ENCODE assay signal across 9 mouse cellular contexts in genomic region chr8:25367806-25368549, GRCm38 (mm10).
A peak's percentile ranks its signal among the peaks of the same experiment; 100 is the strongest.
DNase-seq lines count a peak whose midpoint lies in the region; ATAC-seq and TF ChIP-seq lines count a peak whose summit lies in the region.
"Had no signal": no experiment of that assay in that cellular context is flagged by ENCODE, and none has a peak within 500 bp of the region (broad histone marks: within the 10 kb centered on the region; RNA-seq: fewer than 3 reads in every experiment).

No protein-coding gene starts in this region.

- H3K4me3 ChIP-seq in E14TG2a.4 (replicated peaks; ENCODE audit: low read length) = peak overlapping the region; percentile 52
- no peak overlapping the region for H3K4me3 ChIP-seq in forebrain, embryonic 15.5 days
- no peak overlapping the region for H3K4me3 ChIP-seq in limb, embryonic 15.5 days

- 14% methylated on average over 15 of the region's 15 CpGs for WGBS in forebrain, embryonic 15.5 days
- WGBS in limb, embryonic 15.5 days = 30% methylated on average over 15 of the region's 15 CpGs

- no peaks in the 10 kb centered on the region for H3K36me3 ChIP-seq in E14TG2a.4 (ENCODE audit: insufficient read depth, low read length)
- no peaks in the 10 kb centered on the region for H3K36me3 ChIP-seq in forebrain, embryonic 15.5 days
- H3K36me3 ChIP-seq in limb, embryonic 15.5 days = no peaks in the 10 kb centered on the region

- peak; percentile 17 for DNase-seq in embryo, embryonic 11 days
- no peak for DNase-seq in embryo, embryonic 10 days (ENCODE audit: low spot score)
- no peak for DNase-seq in cerebellum, adult 8-10 months
- DNase-seq in layer of hippocampus, adult 11-12 months (ENCODE audit: low spot score) = no peak
- no peak for DNase-seq in retina, embryonic 14.5 days (ENCODE audit: low spot score)

- TF ChIP-seq CTCF in E14TG2a.4 (conservative IDR thresholded peaks at IDR 0.05; ENCODE audit: low read length) = no peak

- no peaks in the 10 kb centered on the region for H3K9me3 ChIP-seq in E14TG2a.4 (ENCODE audit: low read length)
- H3K9me3 ChIP-seq in forebrain, embryonic 15.5 days = no peaks in the 10 kb centered on the region
- H3K9me3 ChIP-seq in limb, embryonic 15.5 days = no peaks in the 10 kb centered on the region

- H3K9ac ChIP-seq in forebrain, embryonic 15.5 days (replicated peaks) = 0 out of 2 replicates have a peak overlapping the region, but pooled peaks have one; percentile 22
- no peak overlapping the region for H3K9ac ChIP-seq in limb, embryonic 15.5 days

- H3K27ac ChIP-seq in forebrain, embryonic 15.5 days (replicated peaks) = peak overlapping the region; percentile 76
- peak overlapping the region; percentile 88 for H3K27ac ChIP-seq in limb, embryonic 15.5 days

- peaks cover 31% of the 10 kb centered on the region for H3K4me1 ChIP-seq in E14TG2a.4 (replicated peaks; ENCODE audit: low read depth, low read length)
- peaks cover 18% of the 10 kb centered on the region for H3K4me1 ChIP-seq in forebrain, embryonic 15.5 days
- peaks cover 27% of the 10 kb centered on the region for H3K4me1 ChIP-seq in limb, embryonic 15.5 days

- H3K27me3 ChIP-seq in E14TG2a.4 (ENCODE audit: insufficient read depth, low read length) = peaks cover 44% of the 10 kb centered on the region
- H3K27me3 ChIP-seq in forebrain, embryonic 15.5 days = no peaks in the 10 kb centered on the region
- no peaks in the 10 kb centered on the region for H3K27me3 ChIP-seq in limb, embryonic 15.5 days
- H3K27me3 ChIP-seq: Patski had no signal

- ATAC-seq in forebrain, embryonic 15.5 days (replicated peaks) = peak; percentile 75
- peak; percentile 56 for ATAC-seq in limb, embryonic 15.5 days (ENCODE audit: insufficient number of reproducible peaks, low FRiP score, low TSS enrichment, low read depth)
- ATAC-seq: Patski had no signal

- H3K4me2 ChIP-seq in forebrain, embryonic 15.5 days (replicated peaks) = peak overlapping the region; percentile 32
- H3K4me2 ChIP-seq in limb, embryonic 15.5 days = peak overlapping the region; percentile 25
